Mouse (Mus musculus): ENCODE results near the gene Hdgfl3.

- TF ChIP-seq CTCF (IDR thresholded peaks at IDR 0.05; ENCODE audit: extremely low read depth, insufficient read length, insufficient replicate concordance, low read depth, low read length) (no peak), POLR2A (IDR thresholded peaks at IDR 0.05; ENCODE audit: low read depth, low read length) (no peak)
These were observed 16.0 kb downstream of the Hdgfl3 start for GRCm38 (mm10) chr7:81918316-81918715.
